Mouse (Mus musculus) adipocyte (in vitro differentiated cells): ENCODE measurements at regions not wholly inside any gene's neighbourhood (a gene's known extent, or its start where the extent isn't known, plus 50 kb on each side); places are given as distances from the start of the nearest gene placed in this dataset.

ENCODE experiments used
- DNase-seq: peaks from one replicate; pipeline ENCODE4 v3.0.0-alpha.2; 2016; ENCODE audit warnings: low spot score

DNA sequence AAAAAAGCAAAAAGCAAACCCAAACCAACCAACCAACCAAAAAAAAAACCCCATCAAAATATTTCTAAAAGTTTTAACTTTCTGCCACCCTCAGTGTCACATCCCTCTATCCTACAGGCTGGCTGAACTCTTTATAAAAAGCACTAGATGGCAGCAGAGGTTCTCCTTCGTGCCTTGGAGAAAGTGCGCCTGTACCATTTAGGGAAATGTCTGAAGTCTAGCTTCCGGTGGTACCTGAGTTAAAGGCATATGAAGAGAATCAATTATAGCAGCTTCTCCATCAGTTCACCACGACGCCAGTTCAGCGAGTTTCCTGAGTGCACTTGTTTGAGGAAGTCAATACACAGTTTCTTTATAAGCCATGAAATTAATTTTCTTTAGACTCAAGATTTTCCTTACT is 130.0 kb upstream of the Zc3h12c start:
- DNase-seq, result peak; percentile 65

DNA sequence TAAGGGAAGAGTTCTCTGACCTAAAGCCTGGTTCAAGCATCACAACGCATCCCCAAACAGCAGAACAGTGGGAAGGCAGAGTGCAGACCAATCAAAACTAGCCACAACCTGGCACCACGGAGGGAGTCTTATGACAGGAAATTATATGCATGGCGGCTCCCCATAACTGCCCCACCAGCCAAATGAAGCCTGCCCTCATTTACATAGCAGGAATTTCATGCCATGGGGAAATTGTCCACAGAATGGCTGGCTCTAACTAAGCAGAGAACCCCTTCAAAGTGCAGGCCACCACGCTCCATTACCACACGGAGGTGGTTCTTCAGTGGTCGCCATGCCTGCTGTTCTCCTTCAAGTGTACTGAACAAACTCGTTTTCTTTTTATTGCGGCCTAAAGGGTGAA is 126.3 kb upstream of the Zc3h12c start:
- no peak for DNase-seq

DNA sequence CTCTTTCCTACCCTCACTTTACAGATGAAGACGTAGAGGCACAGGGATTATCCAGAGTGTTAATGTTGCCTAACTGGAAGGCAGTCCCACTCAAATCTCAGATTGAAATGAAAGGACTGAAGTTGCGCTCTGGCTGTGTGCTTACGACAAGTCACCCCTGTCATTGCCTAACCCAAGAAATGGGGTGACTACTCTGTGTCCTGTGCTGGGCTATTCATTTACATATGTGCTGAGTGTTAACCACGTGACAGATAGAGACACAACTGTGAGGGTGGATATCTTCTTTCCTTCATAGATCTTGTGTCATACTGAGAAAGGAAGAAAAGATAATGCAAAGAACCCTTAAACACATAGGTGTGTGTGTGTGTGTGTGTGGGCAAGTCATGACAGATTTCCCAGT is 120.7 kb upstream of the Zc3h12c start:
- DNase-seq, result no peak

DNA sequence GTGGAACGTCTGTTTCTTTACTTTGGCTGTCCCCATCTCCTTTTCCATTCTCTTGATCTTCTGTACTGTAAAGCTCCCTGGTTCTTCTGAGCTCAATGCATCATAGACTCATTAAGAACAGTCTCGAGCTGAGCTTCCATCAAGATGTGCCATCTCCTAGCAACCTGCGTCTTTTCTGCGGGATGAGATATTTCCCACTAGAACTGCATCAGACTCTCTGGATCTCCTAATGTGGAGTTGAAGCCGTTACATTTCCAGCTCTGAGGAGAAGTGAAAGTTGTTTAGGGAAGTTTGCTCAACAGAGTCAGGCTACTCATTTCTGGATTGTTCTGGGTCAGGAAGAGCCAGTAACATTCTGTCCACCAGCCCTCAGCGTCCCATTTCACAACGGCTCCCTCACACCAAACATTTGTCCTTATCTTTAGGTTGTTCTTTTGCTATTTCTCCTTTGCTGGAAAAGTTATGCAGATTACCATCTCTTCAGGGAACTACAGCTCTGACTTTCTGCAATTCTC is 119.4 kb upstream of the Zc3h12c start:
- no peak for DNase-seq

DNA sequence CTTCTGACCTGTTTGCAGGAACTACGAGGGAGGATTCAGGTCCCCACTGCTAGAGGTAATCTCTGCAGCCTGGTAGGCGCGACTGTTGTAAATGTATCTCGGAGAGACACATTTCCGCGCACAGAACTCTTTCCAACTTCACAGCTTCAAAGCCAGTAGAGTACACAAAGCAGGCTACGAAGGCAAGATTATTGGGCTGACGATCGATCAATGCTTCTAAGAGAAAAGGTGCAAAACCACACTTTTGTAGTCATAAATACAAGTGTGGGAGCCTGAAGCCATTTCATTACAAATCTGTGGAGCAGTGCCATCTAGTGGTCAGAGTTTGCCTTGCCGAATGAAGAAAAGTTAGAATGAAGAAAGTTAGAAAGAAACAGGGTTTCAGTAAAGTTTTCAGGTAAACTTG is 118.9 kb upstream of the Zc3h12c start:
- peak; percentile 78 for DNase-seq

DNA sequence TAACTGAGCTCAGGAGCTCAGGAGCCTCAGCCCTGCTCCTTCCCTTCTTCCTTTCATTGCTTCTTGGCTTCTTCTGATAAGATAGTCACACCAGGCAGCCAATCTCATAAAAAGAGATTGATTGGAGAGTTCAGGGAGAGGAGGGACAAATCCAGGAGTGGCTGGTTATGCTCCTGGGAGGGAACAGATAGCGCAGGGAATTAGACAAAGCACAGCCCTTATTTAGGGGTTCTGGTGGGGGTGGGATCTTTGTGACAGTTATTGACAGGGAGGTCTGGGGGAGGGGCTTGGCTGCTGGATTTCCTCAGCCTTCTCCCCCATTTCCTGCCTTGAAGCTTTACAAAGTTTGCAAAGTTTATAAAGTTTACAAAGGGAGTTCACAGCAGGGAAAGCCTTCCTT is 117.7 kb upstream of the Zc3h12c start:
- no peak for DNase-seq

DNA sequence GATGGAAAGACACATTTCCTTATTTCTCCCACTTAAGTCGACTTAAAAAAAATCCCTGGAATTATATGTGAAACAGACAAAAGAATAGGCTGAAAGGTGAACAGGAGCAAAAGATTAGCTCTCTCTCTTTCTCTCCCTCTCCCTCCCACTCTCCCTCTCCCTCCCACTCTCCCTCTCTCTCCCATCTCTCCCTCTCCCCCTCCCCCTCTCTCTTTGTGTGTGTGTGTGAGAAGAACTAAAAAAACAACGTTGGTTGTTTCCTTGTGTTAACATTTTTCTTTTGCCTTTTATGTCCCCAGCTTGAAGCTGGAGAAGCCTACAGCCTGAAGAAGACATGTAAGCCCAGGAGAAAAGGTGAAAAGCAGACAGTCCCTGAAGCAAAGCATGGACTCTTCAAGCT is 115.2 kb upstream of the Zc3h12c start:
- no peak for DNase-seq

DNA sequence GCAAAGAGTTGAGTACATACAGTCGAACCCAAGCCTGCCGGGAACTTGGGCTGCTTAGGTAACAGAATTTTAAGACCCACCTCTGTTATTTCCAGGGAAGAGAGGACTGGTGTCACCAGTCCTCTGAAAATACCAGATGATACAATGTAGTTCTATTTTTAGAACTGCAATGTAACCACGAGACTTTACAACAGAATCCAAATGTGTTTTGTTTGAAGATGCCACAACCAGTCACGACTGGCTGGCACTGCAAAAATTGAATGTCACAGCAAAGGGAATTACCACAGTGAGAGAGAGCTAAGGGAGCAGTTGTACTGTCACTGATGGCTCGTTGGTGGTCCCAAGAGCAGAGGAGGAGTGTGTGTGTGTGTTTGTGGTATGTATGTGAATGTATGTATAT is 112.6 kb upstream of the Zc3h12c start:
- DNase-seq, result peak; percentile 16

DNA sequence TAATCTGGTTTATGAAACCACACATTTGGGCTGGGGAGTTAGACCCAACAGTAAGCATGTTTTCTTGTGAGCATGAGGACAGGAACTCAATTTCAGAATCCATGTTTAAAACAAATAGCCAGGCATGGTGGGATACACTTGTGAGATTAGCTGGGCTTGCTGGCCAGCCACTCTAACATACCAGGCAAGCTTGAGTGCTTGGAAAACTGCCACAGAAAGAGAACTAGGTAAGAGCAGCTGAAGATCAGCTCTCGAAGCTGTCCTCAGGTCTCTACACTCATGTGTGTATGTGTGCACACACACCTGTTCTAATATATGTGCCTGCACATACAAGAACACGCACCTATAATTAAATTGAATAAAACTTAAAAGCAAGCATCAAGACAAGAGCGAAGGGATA is 112.2 kb upstream of the Zc3h12c start:
- DNase-seq, result no peak

DNA sequence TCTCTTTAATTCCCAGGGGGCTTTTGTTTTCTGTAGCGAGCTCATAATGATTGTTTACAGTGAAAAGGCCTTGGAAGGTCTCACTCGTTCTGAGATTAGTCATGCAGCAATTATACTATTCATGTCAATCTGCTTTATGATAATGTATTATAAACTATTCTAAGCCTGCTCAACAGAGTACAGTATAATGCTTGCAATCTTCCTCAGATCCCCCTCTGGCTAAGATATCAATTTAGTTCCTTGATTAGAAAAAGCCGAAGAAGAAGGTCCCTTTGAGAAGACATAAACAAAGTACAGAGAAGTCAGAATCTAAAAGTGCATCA is 110.3 kb upstream of the Zc3h12c start:
- no peak for DNase-seq

DNA sequence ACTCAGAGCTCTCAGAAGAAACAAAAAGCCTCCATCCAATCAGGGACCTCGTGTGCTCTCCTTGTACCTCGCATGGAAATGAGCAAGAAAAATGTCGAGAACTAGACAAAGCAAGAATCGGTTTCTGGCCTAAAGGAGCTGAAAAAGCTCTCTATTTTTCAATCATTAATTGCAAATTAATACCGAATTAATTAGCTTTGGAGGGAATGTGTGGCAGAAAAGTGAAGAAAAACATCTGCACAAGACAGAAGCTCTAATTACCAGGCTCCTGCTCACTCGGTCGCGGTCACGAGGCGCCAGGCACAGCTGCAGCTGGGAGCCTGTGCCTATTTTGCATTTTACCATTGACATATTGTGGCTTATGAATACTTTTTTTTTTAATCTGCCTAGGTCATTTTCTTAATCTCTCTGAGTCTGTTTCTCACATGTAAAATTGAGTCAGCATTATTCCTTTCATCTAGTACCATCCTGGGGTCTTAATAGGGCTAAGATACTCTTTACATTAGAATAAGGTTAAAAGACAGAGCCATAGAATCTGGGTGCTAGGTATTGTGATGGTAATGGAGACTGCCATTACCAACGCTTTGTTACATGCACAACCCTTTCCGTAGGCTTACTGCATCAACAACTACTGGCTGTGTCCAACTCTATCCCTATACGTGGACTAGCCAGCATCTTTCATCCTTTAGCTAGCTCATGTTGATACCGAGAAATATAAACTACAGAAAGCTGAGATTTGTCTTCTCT is 109.8 kb upstream of the Zc3h12c start:
- no peak for DNase-seq

DNA sequence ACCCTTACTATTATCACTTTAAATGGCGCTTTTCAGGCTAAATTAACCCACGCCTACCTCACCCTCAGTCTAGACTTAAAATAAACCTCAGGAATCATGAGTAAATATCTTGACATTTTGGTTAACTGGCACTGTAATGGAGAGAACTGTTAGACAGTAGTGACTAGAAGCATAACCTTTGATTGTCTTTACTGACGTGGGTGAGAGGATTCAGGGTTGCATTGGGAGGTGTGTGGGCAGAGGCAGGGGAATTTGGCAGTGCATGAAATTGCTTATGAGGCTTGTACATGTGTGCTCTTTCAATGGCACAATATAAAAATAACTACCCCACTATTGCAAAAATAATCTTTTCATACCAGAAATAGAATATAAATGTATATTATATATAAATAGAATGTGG is 105.6 kb upstream of the Zc3h12c start:
- no peak for DNase-seq

DNA sequence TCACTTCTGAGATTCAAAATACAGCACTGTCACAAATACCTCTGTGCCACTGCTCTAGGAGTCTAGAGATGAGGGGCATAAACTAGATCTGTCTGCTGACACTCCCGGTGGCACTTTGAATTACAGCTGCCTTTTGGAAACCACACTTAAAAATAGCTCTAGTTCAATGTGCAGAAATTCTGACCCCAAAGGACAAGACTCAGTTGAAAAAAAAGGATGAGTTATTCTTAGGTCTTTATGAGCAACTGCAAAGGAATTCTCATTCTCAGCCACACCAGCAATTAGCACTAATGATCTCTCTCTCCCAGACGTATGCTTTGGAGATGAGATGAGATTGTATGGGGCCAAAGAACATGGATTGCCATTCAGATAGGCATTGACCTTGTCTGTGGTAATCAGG is 104.3 kb upstream of the Zc3h12c start:
- DNase-seq, result no peak

DNA sequence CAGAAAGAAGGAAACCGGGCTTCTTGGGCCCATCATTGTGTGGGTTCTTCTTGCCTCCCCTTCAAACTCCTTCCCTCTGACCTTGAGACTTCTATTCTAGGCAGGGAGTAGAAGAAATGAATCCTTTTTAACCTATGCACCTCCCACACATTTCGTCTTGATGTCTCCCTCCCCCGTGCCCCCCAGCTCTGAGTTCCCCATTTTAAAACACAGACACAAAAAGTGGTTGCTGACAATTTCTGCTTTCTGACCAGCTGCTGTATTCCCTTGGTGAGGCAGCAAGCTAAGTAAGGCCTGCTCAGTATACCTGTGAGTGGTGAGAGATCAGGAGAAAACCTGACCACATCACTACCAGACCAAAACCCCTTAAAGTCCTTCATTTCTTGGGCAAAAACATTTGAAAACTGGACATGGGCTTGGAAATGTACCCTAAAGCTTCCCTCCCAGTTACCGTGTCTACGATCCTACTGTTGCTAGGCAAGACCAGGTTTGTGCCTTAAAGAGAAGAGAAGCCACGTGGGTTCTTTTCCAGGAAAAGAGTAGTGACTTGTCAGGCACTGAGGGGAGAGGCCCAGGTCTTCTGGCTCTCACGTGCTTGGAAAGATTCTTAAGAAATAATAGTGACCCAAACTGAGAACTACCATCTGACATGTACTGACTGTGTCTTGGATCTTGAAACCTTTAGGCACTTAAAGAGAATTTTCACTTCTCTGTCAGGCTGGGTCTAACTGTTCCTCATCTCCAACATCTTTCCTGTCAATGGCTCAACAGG is 103.2 kb upstream of the Zc3h12c start:
- DNase-seq, result no peak

DNA sequence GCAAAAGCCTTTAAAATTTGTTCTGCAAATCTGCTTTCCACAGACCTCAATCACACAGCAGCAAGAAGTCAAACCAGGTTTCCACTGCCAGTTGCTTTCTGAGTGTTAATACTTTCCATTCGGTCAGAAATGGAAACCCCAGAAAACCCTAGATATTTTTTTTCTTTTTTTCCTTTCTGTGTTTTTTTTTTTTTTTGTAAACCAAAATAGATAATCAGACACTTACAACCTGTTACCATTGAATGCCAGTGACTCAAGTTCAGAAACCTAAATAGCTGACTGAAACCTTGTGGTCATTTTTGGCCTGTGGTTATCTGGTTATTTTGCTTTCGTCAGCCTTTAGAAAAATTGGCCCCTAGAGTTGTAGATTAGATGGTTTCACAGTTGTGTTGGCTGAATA is 93.2 kb upstream of the Zc3h12c start:
- no peak for DNase-seq

DNA sequence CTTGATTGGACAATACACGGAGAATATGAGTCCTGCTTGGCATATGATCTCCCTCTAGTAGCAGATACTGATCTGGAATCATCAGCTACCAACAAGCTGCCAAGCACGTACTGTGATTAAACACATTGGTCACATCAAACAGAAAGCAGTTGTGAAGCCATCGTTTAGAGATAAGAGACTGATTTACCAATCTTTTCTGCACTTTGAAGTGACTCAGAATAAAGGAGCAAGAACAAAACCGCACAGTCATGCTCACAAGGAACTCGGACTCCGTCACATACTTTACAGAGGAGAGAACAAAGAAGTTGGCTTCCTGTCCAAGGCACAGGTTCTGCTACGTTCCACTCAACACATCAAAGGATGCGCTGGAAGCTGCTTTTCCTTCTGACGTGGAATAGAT is 91.1 kb upstream of the Zc3h12c start:
- DNase-seq, result no peak

DNA sequence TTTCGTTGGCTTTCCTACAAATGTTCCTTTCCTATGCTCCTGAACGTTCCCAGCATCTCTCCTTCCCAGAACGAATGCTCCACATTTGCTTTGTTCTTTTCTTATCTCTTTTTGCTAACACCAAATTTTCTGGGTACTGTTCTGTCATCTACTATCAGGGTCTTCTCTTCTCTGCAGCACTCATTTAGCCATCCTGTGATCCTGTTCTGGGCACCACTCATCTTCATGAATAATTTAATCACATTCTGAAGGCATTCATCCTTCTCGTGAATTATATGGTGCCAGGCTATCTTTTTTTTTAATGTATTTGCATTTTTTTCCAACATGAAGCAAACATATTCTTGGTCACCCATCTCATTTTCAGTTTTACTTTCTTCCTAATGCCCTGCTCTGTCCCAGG is 87.3 kb upstream of the Zc3h12c start:
- DNase-seq, result no peak

DNA sequence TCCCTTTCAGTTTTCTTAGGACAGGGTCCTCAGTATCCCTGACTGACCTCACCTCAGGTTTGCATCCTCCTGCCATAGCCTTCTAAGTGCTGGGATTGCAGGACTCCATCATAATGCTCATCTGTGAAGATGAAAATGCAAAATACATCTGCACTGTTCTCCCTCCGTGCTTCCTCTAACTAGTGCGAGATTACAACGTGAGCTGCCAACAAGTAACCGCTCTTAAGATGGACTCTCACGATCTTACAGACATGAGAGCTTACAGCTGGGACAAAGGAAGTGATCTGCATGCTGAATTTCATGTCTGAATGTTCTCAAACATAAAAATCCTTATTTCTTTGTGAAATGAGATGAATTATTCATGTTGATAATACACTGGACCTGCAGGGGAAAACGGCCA is 86.1 kb upstream of the Zc3h12c start:
- DNase-seq, result no peak

DNA sequence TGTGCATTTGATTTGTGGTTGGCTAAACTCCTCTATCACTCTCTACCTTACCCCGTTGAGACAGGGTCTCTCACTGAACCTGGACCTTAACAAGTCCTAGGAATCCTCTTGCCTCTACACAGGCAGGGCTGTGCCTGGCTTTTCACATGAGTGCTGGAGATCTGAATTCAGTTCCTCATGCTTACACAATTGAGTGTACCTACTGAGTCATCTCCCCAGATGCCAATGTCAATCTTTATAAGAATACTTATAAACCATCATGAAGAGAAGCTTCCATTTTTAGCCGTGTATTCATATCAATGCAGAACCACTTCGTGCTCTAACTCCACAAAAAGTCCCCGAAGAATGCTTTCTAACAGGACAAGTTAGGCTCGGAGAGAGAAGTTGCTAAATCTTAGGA is 83.1 kb upstream of the Zc3h12c start:
- DNase-seq, result no peak

DNA sequence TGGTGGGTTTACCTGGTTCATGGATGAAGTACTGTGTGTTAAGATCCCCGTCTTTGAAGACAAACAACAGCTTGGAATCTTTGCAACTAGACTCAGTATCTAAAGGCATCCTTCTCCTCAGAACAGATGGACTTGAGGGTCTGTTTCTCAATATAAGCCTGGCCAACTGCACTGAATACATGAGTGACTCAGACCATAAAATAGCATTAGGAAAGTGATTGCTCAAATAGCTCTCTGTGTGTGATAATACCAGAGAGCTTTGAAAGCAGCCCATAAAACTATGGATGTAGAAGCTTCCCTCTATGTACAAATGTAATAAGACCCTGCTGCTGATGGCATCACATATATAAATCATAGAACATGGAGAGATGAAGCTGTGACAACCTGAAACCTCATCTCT is 78.3 kb upstream of the Zc3h12c start:
- DNase-seq, result no peak

DNA sequence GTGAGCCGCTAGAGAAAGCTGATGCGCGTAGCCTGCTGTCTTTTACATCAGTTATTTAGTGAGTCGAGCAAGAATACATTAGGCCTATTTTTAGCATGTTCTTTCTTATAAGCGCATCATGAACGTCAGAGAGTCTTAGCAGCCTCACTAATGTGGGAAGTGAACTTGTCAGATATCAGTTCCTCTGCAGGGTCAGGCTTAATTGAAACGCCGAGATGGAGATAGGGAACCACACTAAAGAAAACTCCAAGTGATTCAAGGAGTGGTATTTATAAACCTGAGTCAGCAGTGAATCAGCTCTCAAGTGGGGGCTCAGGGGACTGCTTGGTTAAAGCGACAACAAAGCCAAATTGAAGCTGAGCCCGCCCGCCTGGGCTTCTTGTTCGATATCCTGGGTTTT is 75.7 kb upstream of the Zc3h12c start:
- DNase-seq, result no peak

DNA sequence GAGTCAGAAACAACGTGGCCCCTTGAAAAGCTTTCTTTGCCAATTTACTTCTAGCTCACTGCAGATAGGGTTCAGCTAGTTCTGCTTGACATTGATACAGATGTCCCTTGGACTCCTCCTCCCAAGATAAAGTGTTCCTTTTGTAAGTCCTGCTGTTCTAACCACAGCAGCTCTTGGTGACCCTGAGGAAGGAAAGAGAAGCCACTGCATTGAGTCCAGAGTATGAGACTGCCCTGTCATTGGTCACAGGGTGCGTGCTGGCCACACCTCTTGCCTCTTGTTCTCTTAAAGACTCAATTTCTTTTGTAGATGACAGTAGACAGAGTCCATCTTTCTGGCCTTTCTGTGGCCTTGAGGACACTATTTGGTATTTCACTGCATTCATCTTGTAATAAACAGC is 74.7 kb upstream of the Zc3h12c start:
- no peak for DNase-seq

DNA sequence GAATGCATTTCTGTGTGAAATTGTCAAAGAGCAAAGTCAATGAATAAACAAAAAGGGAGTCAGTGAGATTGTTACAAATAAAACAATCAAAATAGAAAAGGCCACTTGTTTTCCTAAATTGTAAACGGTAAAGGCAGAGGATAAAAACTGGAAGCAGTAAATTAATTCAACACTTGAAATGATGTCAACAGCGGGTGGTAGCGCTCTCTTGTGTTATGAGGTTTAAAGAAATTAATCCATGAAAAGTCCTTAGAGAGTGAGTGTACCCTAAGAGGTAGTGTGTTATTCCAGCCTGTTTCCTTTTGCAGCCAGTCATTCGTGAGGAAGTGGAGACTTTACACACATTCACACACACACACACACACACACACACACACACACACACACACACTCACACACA is 73.2 kb upstream of the Zc3h12c start:
- DNase-seq, result no peak
